Mouse (Mus musculus) megakaryocyte-erythroid progenitor cell, adult 5-6 weeks (primary cell): ENCODE measurements around the gene Bcat1. TPM values are rescaled to one million over a fixed set of nuclear protein-coding genes. Genes with fewer than 3 reads are reported as not detected.
A peak's percentile ranks its signal among the peaks of the same experiment; 100 is the strongest.

Experiments used
- ATAC-seq: replicated peaks from 2 replicates; pipeline ENCODE4 v1.8.0; 2016; ENCODE audit warnings: mild to moderate bottlenecking, inconsistent platforms; ENCODE audit not compliant: severe bottlenecking, poor library complexity, low FRiP score, low TSS enrichment
- total RNA-seq, 2 experiments: library from RNA; stranded (forward) in 1 of 2; stranded (reverse) in 1 of 2; fragments of 200-1000, 215-1000 nt in 1 of 2; fragments of >200 nt in 1 of 2; fragmentation: Nextera tagmentation in 1 of 2; gene quantifications; 2 replicates each; pipeline ENCODE4 v1.2.3; 2014 to 2017

Gene Bcat1
- total RNA-seq (2014; fragmentation: Nextera tagmentation) (2.7 TPM in 1 of 2 replicates, not detected in the other), total RNA-seq (2017) (0.47 TPM in 1 of 2 replicates, not detected in the other)

DNA sequence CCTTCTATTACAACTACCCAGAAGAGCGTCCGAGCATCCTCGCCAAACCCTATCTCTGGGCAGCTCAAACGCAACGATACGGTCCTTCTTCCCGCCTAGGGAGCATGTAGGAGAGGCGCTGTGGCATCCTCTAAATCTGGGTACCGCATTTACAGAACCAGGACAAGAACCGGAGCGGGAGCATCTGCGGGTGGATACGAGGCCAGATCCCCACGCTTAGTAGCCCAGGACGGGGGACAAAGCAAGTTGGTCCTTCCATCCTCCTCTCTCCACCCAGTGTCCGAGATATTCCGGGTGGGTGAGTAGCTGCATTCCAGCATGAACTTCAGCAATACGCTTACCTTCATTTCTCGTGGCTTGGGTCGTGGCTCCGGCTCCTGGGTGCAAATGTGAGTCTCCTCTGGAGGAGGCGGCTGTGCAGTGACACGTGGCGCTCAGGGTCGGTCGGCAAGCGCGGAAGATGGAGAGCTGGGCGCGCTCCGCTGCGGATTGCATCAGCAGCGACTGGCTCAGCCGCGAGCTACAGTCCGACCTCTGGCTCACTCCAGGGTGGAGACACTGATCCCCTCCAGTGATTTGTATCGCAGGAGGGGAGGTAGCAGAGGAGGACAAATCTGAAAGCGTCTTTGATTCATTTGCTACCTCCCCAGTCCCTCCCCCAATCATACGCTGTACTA lies at the start of gene Bcat1:
Gene Bcat1 (minus strand): TSS at position 637 of the 677 bp plus-strand sequence.
- peak; percentile 45; the same call in 1 of the 2 replicates for ATAC-seq

GRCm38 (mm10) chr6:145125591-145126113 lies 49.7 kb upstream of the Bcat1 start:
- peak; percentile 33 for ATAC-seq

DNA sequence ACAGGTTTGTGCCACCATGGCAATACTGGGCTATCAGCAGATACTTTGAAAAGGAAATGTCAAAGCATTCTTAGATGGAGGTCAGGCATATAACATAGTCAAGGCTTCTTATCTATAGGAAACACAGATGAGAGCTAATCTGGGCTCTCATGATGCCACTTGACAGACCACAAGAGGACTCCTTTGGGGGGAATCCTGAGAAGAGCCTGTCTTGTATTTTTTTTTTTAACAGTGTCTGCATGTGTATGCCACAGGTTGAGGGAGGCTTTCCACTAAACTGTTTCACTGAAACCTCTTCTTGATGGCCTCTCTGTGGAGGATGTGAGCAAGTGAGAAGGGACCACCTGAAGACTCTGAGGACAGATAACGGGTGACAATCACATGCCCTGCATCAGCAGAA lies 48.6 kb upstream of the Bcat1 start:
- ATAC-seq, result peak; percentile 54

DNA sequence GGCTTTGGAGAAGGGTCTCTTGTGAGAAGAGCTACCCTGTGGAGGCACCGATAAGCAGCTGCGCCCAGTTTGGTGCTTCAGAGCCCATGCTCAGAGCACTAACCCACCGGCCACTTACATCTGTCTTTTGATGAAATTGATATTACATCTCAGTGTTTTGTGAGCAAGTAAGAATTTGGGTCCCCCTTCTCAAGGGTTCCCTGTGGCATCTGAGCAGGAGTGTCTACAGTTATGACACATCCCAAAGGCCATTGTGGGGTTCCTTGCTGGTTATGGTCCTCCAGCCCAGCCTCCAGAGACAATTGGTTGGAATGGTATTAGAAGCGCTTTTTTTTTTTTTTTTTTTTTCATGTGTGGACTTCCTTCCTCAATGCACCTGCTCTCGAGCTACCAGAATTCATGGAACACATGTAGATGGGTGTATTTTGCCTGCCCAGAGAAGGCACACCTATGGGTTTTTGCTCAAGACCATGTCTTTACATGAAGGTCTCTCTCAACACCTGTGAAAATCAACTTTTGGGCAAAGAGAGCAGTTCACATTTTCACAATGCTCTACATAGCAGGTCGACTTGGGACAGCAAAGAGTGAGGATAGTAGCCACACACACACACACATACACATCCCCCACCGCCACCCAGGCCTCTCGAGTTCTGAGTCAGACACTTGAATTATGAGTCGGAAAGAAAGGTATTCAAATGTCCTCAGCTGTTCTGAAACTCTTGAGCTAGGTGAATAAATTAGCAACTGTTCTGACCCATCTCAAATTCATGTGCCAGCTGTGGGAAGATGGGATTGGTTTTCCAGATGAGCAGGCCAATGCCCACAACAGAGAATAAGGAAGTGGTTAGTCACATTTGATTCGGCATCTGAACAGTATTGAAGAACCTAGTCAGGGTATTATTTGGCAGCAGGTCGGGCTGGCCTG lies 47.4 kb upstream of the Bcat1 start:
- ATAC-seq, result no peak

GRCm38 (mm10) chr6:145122423-145123059 lies 46.6 kb upstream of the Bcat1 start:
- no peak for ATAC-seq

GRCm38 (mm10) chr6:145121590-145122420 lies 45.8 kb upstream of the Bcat1 start:
- peak; percentile 45 for ATAC-seq

- ATAC-seq, result peak; percentile 7
These were observed 45.0 kb upstream of the Bcat1 start for GRCm38 (mm10) chr6:145120787-145121589.

- ATAC-seq, result no peak
These were observed 44.1 kb upstream of the Bcat1 start for GRCm38 (mm10) chr6:145120086-145120485.

GRCm38 (mm10) chr6:145116098-145116672 lies 40.2 kb upstream of the Bcat1 start:
- no peak for ATAC-seq

DNA sequence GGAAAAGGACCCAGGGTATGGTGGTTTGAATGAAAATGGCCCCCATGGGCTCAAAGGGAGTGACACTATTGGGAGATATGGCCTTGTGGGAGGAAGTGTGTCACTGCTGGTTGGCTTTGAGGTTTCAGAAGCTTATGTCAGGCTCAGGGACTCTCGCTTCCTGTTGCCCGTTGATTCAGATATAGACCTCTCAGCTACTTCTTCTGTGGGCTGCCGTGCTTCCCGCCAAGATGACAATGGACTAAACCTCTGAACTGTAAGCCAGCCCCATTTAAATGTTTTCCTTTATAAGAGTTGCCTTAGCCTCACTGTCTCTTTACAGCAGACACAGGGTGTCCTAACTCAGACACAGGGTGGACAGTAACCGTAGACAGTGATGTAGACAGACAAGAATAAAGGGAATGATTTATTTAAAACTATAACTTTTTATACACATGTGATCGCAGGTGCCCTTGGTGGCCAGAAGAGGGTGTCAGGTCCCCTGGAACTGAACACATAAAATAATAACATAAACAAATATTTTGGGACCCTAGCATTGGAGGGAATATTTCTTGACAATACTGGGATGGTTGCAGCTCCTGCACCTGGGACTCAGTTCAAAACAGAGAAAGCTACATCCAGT lies 39.6 kb upstream of the Bcat1 start, which contains the start of gene Lrmp:
Gene Lrmp (plus strand): TSS at position 178 of the 622 bp plus-strand sequence.
- 0 out of 2 replicates have a peak, but pooled peaks have one; percentile 35 for ATAC-seq

GRCm38 (mm10) chr6:145114561-145114960 lies 38.6 kb upstream of the Bcat1 start:
- ATAC-seq, result no peak

- no peak for ATAC-seq
These were observed 36.9 kb upstream of the Bcat1 start for GRCm38 (mm10) chr6:145112865-145113264.

DNA sequence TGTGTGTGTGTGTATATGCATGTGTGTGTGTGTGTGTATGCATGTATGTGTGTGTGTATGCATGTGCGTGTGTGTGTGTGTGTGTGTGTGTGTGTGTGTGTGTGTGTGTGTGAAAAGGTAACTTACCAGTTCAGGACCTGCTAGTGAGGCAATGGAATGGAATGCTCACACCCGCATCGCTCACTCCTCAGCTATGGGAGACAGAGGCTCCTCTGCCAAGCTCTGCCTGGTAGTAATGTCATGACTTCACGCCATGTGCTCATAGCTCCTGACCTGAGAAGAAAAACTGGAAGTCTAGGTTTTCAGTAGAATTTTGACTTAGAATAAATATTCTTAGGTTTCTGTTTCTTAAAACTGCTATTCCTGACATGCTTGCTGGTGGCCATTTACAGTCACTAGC lies 34.8 kb upstream of the Bcat1 start:
- no peak for ATAC-seq

GRCm38 (mm10) chr6:145106163-145106842 lies 30.3 kb upstream of the Bcat1 start:
- peak; percentile 42; the same call in 1 of the 2 replicates for ATAC-seq

DNA sequence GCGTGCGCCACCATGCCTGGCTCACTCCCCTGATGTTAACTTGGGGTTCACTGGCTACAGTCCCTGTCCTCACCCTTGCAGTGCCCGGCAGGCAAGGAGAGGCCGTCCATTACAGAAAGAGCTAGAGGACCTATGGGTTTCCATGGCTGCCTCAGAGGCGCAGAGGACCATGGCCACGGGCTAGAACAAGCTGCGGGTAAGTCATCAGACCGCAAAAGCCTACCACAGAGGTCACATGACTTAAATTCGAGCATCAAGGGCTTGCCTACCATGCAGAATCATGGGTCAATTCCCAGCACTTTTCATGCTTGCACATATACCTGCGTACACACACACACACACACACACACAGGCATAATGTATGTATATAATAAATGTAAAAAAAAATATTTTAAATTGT lies 29.5 kb upstream of the Bcat1 start:
- no peak for ATAC-seq

GRCm38 (mm10) chr6:145104241-145104939 lies 28.4 kb upstream of the Bcat1 start:
- ATAC-seq, result no peak
